Mouse (Mus musculus): ENCODE measurements around the gene Zfyve28.

- no peak for TF ChIP-seq CTCF (IDR thresholded peaks at IDR 0.05; ENCODE audit: extremely low read depth, insufficient read depth, low read length)
- peak; percentile 88 for TF ChIP-seq POLR2A (IDR thresholded peaks at IDR 0.05; ENCODE audit: extremely low read depth, insufficient read depth, low read length)
Observed at GRCm38 (mm10) chr5:34187601-34188316, 100.5 kb downstream of the Zfyve28 start, which contains the start of gene Mxd4.
